ENCODE assay signal across 9 mouse cellular contexts in genomic region chr17:24841133-24841532, GRCm38 (mm10). TPM values are rescaled to one million over a fixed set of nuclear protein-coding genes. Genes with fewer than 3 reads are reported as not detected.
DNase-seq lines count a peak whose midpoint lies in the region; ATAC-seq and TF ChIP-seq lines count a peak whose summit lies in the region.
"Had no signal": no experiment of that assay in that cellular context is flagged by ENCODE, and none has a peak within 500 bp of the region (broad histone marks: within the 10 kb centered on the region; RNA-seq: fewer than 3 reads in every experiment).

No protein-coding gene starts in this region.

- H3K79me2 ChIP-seq in liver, adult 2 months (ENCODE audit: control insufficient read depth, insufficient read depth, low read length), result no peaks in the 10 kb centered on the region; the same call in 1 of the 2 replicates

- peaks cover 2% of the 10 kb centered on the region; the same call in 1 of the 2 replicates for H3K36me3 ChIP-seq in liver, adult 2 months (ENCODE audit: control insufficient read depth, insufficient read depth, low read length)
- H3K36me3 ChIP-seq in liver, embryonic 11.5 days (ENCODE audit: control insufficient read depth, insufficient read depth, low read length), result no peaks in the 10 kb centered on the region
- no peaks in the 10 kb centered on the region for H3K36me3 ChIP-seq in hindbrain, embryonic 13.5 days

- H3K4me2 ChIP-seq in liver, embryonic 11.5 days, result no peak overlapping the region
- H3K4me2 ChIP-seq in hindbrain, embryonic 13.5 days, result no peak overlapping the region

- no peaks in the 10 kb centered on the region for H3K27me3 ChIP-seq in liver, adult 2 months (ENCODE audit: control insufficient read depth, insufficient read depth, low read length)
- no peaks in the 10 kb centered on the region for H3K27me3 ChIP-seq in liver, embryonic 11.5 days (replicated peaks; ENCODE audit: control insufficient read depth, insufficient read depth, low read length)
- H3K27me3 ChIP-seq in hindbrain, embryonic 13.5 days, result peaks cover 27% of the 10 kb centered on the region

- H3K9ac ChIP-seq in liver, adult 2 months (ENCODE audit: low read depth, low read length), result no peak overlapping the region
- H3K9ac ChIP-seq in liver, embryonic 11.5 days (ENCODE audit: low read depth, low read length), result no peak overlapping the region
- H3K9ac ChIP-seq in hindbrain, embryonic 13.5 days, result no peak overlapping the region

- H3K4me1 ChIP-seq in liver, adult 2 months (ENCODE audit: control insufficient read depth, insufficient read depth, low read length), result peaks cover 3% of the 10 kb centered on the region; the same call in 1 of the 2 replicates
- H3K4me1 ChIP-seq in liver, embryonic 11.5 days (replicated peaks; ENCODE audit: control insufficient read depth, insufficient read depth, low read length), result no peaks in the 10 kb centered on the region
- no peaks in the 10 kb centered on the region for H3K4me1 ChIP-seq in hindbrain, embryonic 13.5 days (replicated peaks)

- WGBS in liver, adult 2 months, result 13% methylated on average over 4 of the region's 4 CpGs
- 58% methylated on average over 4 of the region's 4 CpGs for WGBS in liver, embryonic 11.5 days
- 56% methylated on average over 4 of the region's 4 CpGs for WGBS in hindbrain, embryonic 13.5 days

- H3K27ac ChIP-seq in liver, adult 2 months (replicated peaks; ENCODE audit: insufficient read depth, low read depth, low read length), result no peak overlapping the region
- no peak overlapping the region for H3K27ac ChIP-seq in liver, embryonic 11.5 days (ENCODE audit: low read depth, low read length)
- no peak overlapping the region for H3K27ac ChIP-seq in hindbrain, embryonic 13.5 days

- ATAC-seq in liver, embryonic 11.5 days (replicated peaks; ENCODE audit: low FRiP score), result no peak
- ATAC-seq in hindbrain, embryonic 13.5 days (ENCODE audit: low FRiP score), result no peak

- peak; percentile 93 for TF ChIP-seq CTCF in liver, adult 2 months (IDR thresholded peaks at IDR 0.05; ENCODE audit: low read depth, low read length)
- peak; percentile 20; the same call in 1 of the 2 replicates for TF ChIP-seq CTCF in brain, embryonic 14.5 days (IDR thresholded peaks at IDR 0.05; ENCODE audit: borderline replicate concordance, extremely low read depth, insufficient read depth, insufficient read length)

- H3K9me3 ChIP-seq in liver, embryonic 11.5 days (ENCODE audit: control insufficient read depth, low read length), result no peaks in the 10 kb centered on the region
- H3K9me3 ChIP-seq in hindbrain, embryonic 13.5 days, result no peaks in the 10 kb centered on the region

- no peak for TF ChIP-seq POLR2A in liver, adult 2 months (IDR thresholded peaks at IDR 0.05; ENCODE audit: extremely low read depth, insufficient read depth, low read length)
- no peak for TF ChIP-seq POLR2A in brain, embryonic 14.5 days (IDR thresholded peaks at IDR 0.05; ENCODE audit: borderline replicate concordance, extremely low read depth, insufficient read depth, insufficient read length, poor library complexity, severe bottlenecking)

- no peak overlapping the region for H3K4me3 ChIP-seq in liver, adult 2 months (ENCODE audit: insufficient read depth, low read depth, low read length)
- no peak overlapping the region for H3K4me3 ChIP-seq in liver, embryonic 11.5 days (ENCODE audit: low read depth, low read length)
- H3K4me3 ChIP-seq in hindbrain, embryonic 13.5 days, result no peak overlapping the region

- peak; percentile 87 for DNase-seq in liver, adult 2 months (ENCODE audit: extremely low read depth, low read depth, low spot score)
- DNase-seq in liver, embryonic 11.5 days (ENCODE audit: low spot score), result no peak
- DNase-seq in brain, embryonic 14.5 days (ENCODE audit: low read depth), result no peak
- DNase-seq in kidney, postnatal 4 days, result peak; percentile 47 to 58
- DNase-seq in thymus, postnatal 0 days (ENCODE audit: low spot score), result peak; percentile 31
- no peak for DNase-seq in frontal cortex, postnatal 25 days (ENCODE audit: low spot score in 2 of 2)

RNA-seq across cellular contexts. Expression of gene Hagh, which starts 1.2 kb away (rescaled TPM):
- 855 and 1,003 TPM in 2 replicates for total RNA-seq in liver, adult 2 months (2014; rRNA removed)
- polyA plus RNA-seq in liver, adult 2 months (2012; rRNA removed), result 900 and 1,325 TPM in 2 replicates
- 53.8 and 56.3 TPM in 2 replicates for polyA plus RNA-seq in liver, embryonic 11.5 days (2014; fragmentation: Nextera tagmentation; extraction: Ambion mirVana)
- polyA plus RNA-seq in brain, embryonic 14.5 days (2012; rRNA removed), result 39.7 and 46.3 TPM in 2 replicates
- 65.8 and 74.0 TPM in 2 replicates for polyA plus RNA-seq in thymus, postnatal 0 days (2015; fragmentation: Nextera tagmentation; extraction: Ambion mirVana)
- polyA plus RNA-seq in hindbrain, embryonic 13.5 days (2015; fragmentation: Nextera tagmentation; extraction: Ambion mirVana), result 49.7 and 51.7 TPM in 2 replicates

RNA-seq across cellular contexts. Expression of gene Fahd1, which starts 9.0 kb away (rescaled TPM):
- total RNA-seq in liver, adult 2 months (2014; rRNA removed), result 49.5 and 61.3 TPM in 2 replicates
- 55.7 and 61.8 TPM in 2 replicates for polyA plus RNA-seq in liver, adult 2 months (2012; rRNA removed)
- polyA plus RNA-seq in liver, embryonic 11.5 days (2014; fragmentation: Nextera tagmentation; extraction: Ambion mirVana), result 38.3 and 38.6 TPM in 2 replicates
- polyA plus RNA-seq in brain, embryonic 14.5 days (2012; rRNA removed), result 13.9 and 14.8 TPM in 2 replicates
- polyA plus RNA-seq in thymus, postnatal 0 days (2015; fragmentation: Nextera tagmentation; extraction: Ambion mirVana), result 11.0 and 12.8 TPM in 2 replicates
- 18.6 and 20.1 TPM in 2 replicates for polyA plus RNA-seq in hindbrain, embryonic 13.5 days (2015; fragmentation: Nextera tagmentation; extraction: Ambion mirVana)

RNA-seq across cellular contexts. Expression of gene Igfals, which starts 24.7 kb away (rescaled TPM):
- 112 and 127 TPM in 2 replicates for total RNA-seq in liver, adult 2 months (2014; rRNA removed)
- polyA plus RNA-seq in liver, adult 2 months (2012; rRNA removed), result 369 and 402 TPM in 2 replicates
- polyA plus RNA-seq in liver, embryonic 11.5 days (2014; fragmentation: Nextera tagmentation; extraction: Ambion mirVana), result 4.3 and 4.9 TPM in 2 replicates
- 0.14 TPM in 1 of 2 replicates, not detected in the other for polyA plus RNA-seq in brain, embryonic 14.5 days (2012; rRNA removed)
- 2.1 and 2.4 TPM in 2 replicates for polyA plus RNA-seq in thymus, postnatal 0 days (2015; fragmentation: Nextera tagmentation; extraction: Ambion mirVana)
- 0.17 and 0.25 TPM in 2 replicates for polyA plus RNA-seq in hindbrain, embryonic 13.5 days (2015; fragmentation: Nextera tagmentation; extraction: Ambion mirVana)

RNA-seq across cellular contexts. Expression of gene Meiob, which starts 37.0 kb away (rescaled TPM):
- 4.9 and 6.7 TPM in 2 replicates for total RNA-seq in liver, adult 2 months (2014; rRNA removed)
- 0.59 and 0.75 TPM in 2 replicates for polyA plus RNA-seq in liver, adult 2 months (2012; rRNA removed)
- 1.9 and 3.0 TPM in 2 replicates for polyA plus RNA-seq in liver, embryonic 11.5 days (2014; fragmentation: Nextera tagmentation; extraction: Ambion mirVana)
- not detected in 2 replicates for polyA plus RNA-seq in brain, embryonic 14.5 days (2012; rRNA removed)
- 0.17 and 0.23 TPM in 2 replicates for polyA plus RNA-seq in thymus, postnatal 0 days (2015; fragmentation: Nextera tagmentation; extraction: Ambion mirVana)
- not detected in 2 replicates for polyA plus RNA-seq in hindbrain, embryonic 13.5 days (2015; fragmentation: Nextera tagmentation; extraction: Ambion mirVana)
- polyA plus RNA-seq: embryonic facial prominence, embryonic 11.5 days; limb, embryonic 11.5 days had no signal

RNA-seq across cellular contexts. Expression of gene Nubp2, which starts 45.0 kb away (rescaled TPM):
- 16.2 and 24.7 TPM in 2 replicates for total RNA-seq in liver, adult 2 months (2014; rRNA removed)
- 30.2 and 33.0 TPM in 2 replicates for polyA plus RNA-seq in liver, adult 2 months (2012; rRNA removed)
- polyA plus RNA-seq in liver, embryonic 11.5 days (2014; fragmentation: Nextera tagmentation; extraction: Ambion mirVana), result 123 and 135 TPM in 2 replicates
- polyA plus RNA-seq in brain, embryonic 14.5 days (2012; rRNA removed), result 29.5 and 36.3 TPM in 2 replicates
- 109 and 112 TPM in 2 replicates for polyA plus RNA-seq in thymus, postnatal 0 days (2015; fragmentation: Nextera tagmentation; extraction: Ambion mirVana)
- 71.3 and 74.4 TPM in 2 replicates for polyA plus RNA-seq in hindbrain, embryonic 13.5 days (2015; fragmentation: Nextera tagmentation; extraction: Ambion mirVana)

Comparison
In these comparisons a context has a peak if more than half of its experiments do, and no peak if none do; other contexts are left out.
1. DNase-seq: peak in liver, adult 2 months (single experiment), kidney, postnatal 4 days (2 of 2) and thymus, postnatal 0 days (single experiment); none in liver, embryonic 11.5 days (single experiment), brain, embryonic 14.5 days (single experiment) and frontal cortex, postnatal 25 days (0 of 2).
2. RNA of gene Hagh, which starts 1.2 kb away (polyA plus RNA-seq): 900 to 1,325 TPM in liver, adult 2 months; 65.8 to 74.0 TPM in thymus, postnatal 0 days, 53.8 to 56.3 TPM in liver, embryonic 11.5 days, 49.7 to 51.7 TPM in hindbrain, embryonic 13.5 days and 39.7 to 46.3 TPM in brain, embryonic 14.5 days; every median in the first group is over 10 times any median in the second.
3. RNA of gene Igfals, which starts 24.7 kb away (polyA plus RNA-seq): 369 to 402 TPM in liver, adult 2 months; 4.3 to 4.9 TPM in liver, embryonic 11.5 days, 2.1 to 2.4 TPM in thymus, postnatal 0 days, 0.17 to 0.25 TPM in hindbrain, embryonic 13.5 days and 0.14 TPM in brain, embryonic 14.5 days; every median in the first group is over 10 times any median in the second.